Mouse (Mus musculus): ENCODE measurements around the gene Gdap1l1.

- TF ChIP-seq EP300 (IDR thresholded peaks at IDR 0.05; ENCODE audit: low read depth) (peak; percentile 81), CTCF (IDR thresholded peaks at IDR 0.05; ENCODE audit: low read depth) (no peak)
These were observed 45.8 kb upstream of the Gdap1l1 start for GRCm38 (mm10) chr2:163392436-163392835.
